Mouse (Mus musculus): Measurements from ENCODE around the gene Emc10.

Gene Emc10

GRCm38 (mm10) chr7:44495992-44496770 lies at the start of gene Emc10, which contains the start of gene Fam71e1:
TSS of gene Emc10 (minus strand) at chr7:44496529.
TSS of gene Fam71e1 (plus strand) at chr7:44496581.
- peak; percentile 98 for DNase-seq (ENCODE audit: low spot score in 2 of 2)

- no peak for DNase-seq (ENCODE audit: low spot score in 2 of 2)
Observed at GRCm38 (mm10) chr7:44543071-44543470, 46.7 kb upstream of the Emc10 start.

GRCm38 (mm10) chr7:44542555-44542954 lies 46.2 kb upstream of the Emc10 start:
- no peak for DNase-seq (ENCODE audit: low spot score in 2 of 2)

- no peak for DNase-seq (ENCODE audit: low spot score in 2 of 2)
Observed at GRCm38 (mm10) chr7:44538756-44539624, 42.7 kb upstream of the Emc10 start.

- DNase-seq (ENCODE audit: low spot score in 2 of 2) = no peak
Observed at GRCm38 (mm10) chr7:44537496-44537895, 41.2 kb upstream of the Emc10 start.

GRCm38 (mm10) chr7:44537009-44537408 lies 40.7 kb upstream of the Emc10 start:
- no peak for DNase-seq (ENCODE audit: low spot score in 2 of 2)

GRCm38 (mm10) chr7:44536590-44536968 lies 40.2 kb upstream of the Emc10 start:
- no peak for DNase-seq (ENCODE audit: low spot score in 2 of 2)

GRCm38 (mm10) chr7:44535657-44536589 lies 39.6 kb upstream of the Emc10 start:
- DNase-seq (ENCODE audit: low spot score in 2 of 2) = peak; percentile 68 to 74

- no peak for DNase-seq (ENCODE audit: low spot score in 2 of 2)
Observed at GRCm38 (mm10) chr7:44534656-44535441, 38.5 kb upstream of the Emc10 start.

- peak; percentile 95 for DNase-seq (ENCODE audit: low spot score in 2 of 2)
Observed at GRCm38 (mm10) chr7:44534242-44534641, 37.9 kb upstream of the Emc10 start.

- no peak for DNase-seq (ENCODE audit: low spot score in 2 of 2)
Observed at GRCm38 (mm10) chr7:44533746-44534045, 37.4 kb upstream of the Emc10 start.

GRCm38 (mm10) chr7:44532918-44533745 lies 36.8 kb upstream of the Emc10 start:
- DNase-seq (ENCODE audit: low spot score in 2 of 2) = peak; percentile 83 to 85

GRCm38 (mm10) chr7:44531946-44532732 lies 35.8 kb upstream of the Emc10 start, which contains the start of gene Spib:
TSS of gene Spib (minus strand) at chr7:44532071.
- peak; percentile 86 for DNase-seq (ENCODE audit: low spot score in 2 of 2)

- DNase-seq (ENCODE audit: low spot score in 2 of 2) = peak; percentile 88 to 89
Observed at GRCm38 (mm10) chr7:44531207-44531606, 34.9 kb upstream of the Emc10 start.

- DNase-seq (ENCODE audit: low spot score in 2 of 2) = no peak
Observed at GRCm38 (mm10) chr7:44530507-44530906, 34.2 kb upstream of the Emc10 start.

GRCm38 (mm10) chr7:44529518-44529917 lies 33.2 kb upstream of the Emc10 start:
- DNase-seq (ENCODE audit: low spot score in 2 of 2) = peak; percentile 77 to 78

GRCm38 (mm10) chr7:44527483-44528398 lies 31.4 kb upstream of the Emc10 start:
- DNase-seq (ENCODE audit: low spot score in 2 of 2) = peak; percentile 83 to 84

Data from spleen, postnatal 36 days (tissue).